Mouse (Mus musculus): ENCODE data around the gene Ipo11. TPM values are rescaled to one million over a fixed set of nuclear protein-coding genes. Genes with fewer than 3 reads are reported as not detected.

Gene Ipo11
- total and polyA plus RNA-seq, 3 experiments: 37.2 to 40.2 TPM; not detected in 1

DNA sequence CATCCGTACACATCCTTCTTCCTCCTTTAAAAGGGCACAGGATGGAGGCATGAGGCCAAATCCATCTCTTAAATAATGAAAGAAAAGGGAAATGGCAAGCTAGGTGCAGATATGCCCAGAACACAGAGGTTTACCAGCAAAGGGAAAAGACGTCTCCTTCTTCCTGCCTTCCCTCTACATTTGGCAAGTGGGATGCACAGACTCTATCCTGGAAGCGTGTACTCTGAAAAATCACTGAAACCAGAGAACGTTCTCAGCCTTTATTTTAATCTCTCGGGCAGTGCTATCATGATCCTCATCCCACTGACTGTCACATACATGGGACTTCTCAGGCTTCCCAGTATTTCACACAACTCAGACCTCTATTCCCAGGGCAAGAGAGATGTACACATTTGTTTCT lies 189.9 kb downstream of the Ipo11 start:
- no peak overlapping the region for H3K27ac ChIP-seq (ENCODE audit: control insufficient read depth, low read depth, low read length)
- H3K4me3 ChIP-seq (ENCODE audit: control insufficient read depth in 1 of 2, insufficient read depth in 1 of 2, low read depth in 2 of 2, low read length in 2 of 2): no peak overlapping the region
- H3K4me1 ChIP-seq (ENCODE audit: control insufficient read depth in 1 of 2, insufficient read depth in 2 of 2, low read length in 2 of 2): peaks cover 0 to 8% of the 10 kb centered on the region in 2 experiments; a peak in 2 of 4 replicates
- no peak for DNase-seq (ENCODE audit: low read depth, low spot score)
- peaks cover 0 to 7% of the 10 kb centered on the region in 2 experiments; a peak in 2 of 4 replicates for H3K36me3 ChIP-seq (ENCODE audit: control insufficient read depth in 1 of 2, insufficient read depth in 2 of 2, low read length in 2 of 2)
- no peaks in the 10 kb centered on the region for H3K27me3 ChIP-seq (ENCODE audit: control insufficient read depth in 1 of 2, insufficient read depth in 2 of 2, low read length in 2 of 2)
- no peak for TF ChIP-seq JUND (IDR thresholded peaks at IDR 0.05; ENCODE audit: low read depth, low read length)
- TF ChIP-seq ZKSCAN1 (IDR thresholded peaks at IDR 0.05; ENCODE audit: low read depth, low read length): no peak
- no peak for TF ChIP-seq MAFK (IDR thresholded peaks at IDR 0.05; ENCODE audit: borderline replicate concordance, low read depth, low read length)
- no peak for TF ChIP-seq UBTF (IDR thresholded peaks at IDR 0.05; ENCODE audit: borderline replicate concordance, insufficient read depth, low read depth, low read length)
- no peak for TF ChIP-seq ZNF384 (IDR thresholded peaks at IDR 0.05; ENCODE audit: low read depth, low read length)
- no peak for TF ChIP-seq ELF1 (IDR thresholded peaks at IDR 0.05; ENCODE audit: low read depth, low read length)
- no peak for TF ChIP-seq CHD1 (IDR thresholded peaks at IDR 0.05; ENCODE audit: low read depth, low read length)
- TF ChIP-seq SMC3 (IDR thresholded peaks at IDR 0.05; ENCODE audit: low read depth, low read length): no peak
- no peak for TF ChIP-seq RCOR1 (IDR thresholded peaks at IDR 0.05; ENCODE audit: low read depth, low read length)
- no peak for TF ChIP-seq NELFE (IDR thresholded peaks at IDR 0.05; ENCODE audit: low read depth, low read length)
- TF ChIP-seq USF1 (IDR thresholded peaks at IDR 0.05; ENCODE audit: low read depth, low read length): no peak
- no peaks in the 10 kb centered on the region for H3K79me2 ChIP-seq (ENCODE audit: control insufficient read depth, insufficient read depth, low read length, poor library complexity)
- H3K9ac ChIP-seq (ENCODE audit: control insufficient read depth, low read depth, low read length, poor library complexity, severe bottlenecking): no peak overlapping the region
- no peaks in the 10 kb centered on the region for H3K9me3 ChIP-seq (replicated peaks; ENCODE audit: insufficient read depth, low read length)

DNA sequence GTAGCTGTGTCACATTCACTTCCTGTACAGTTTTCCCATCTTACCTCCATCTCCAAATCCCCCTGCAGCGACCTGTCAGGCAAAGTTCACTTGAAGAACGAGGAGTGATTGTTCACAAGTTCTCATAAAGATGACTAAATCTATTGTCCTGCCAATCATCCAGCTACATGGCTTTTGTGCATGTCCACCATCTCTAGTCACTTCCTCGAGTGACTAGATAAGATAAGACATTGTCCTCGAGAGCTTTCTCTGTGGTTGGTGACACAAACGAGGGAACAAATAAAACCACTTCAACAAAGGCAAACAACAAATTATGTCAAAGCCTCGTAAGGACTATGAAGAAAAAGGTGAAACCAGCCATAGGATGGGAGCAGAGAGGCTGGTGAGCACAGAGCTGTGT lies 191.6 kb downstream of the Ipo11 start:
- H3K27me3 ChIP-seq (ENCODE audit: control insufficient read depth in 1 of 2, insufficient read depth in 2 of 2, low read length in 2 of 2): no peaks in the 10 kb centered on the region
- no peak overlapping the region for H3K4me3 ChIP-seq (ENCODE audit: control insufficient read depth in 1 of 2, insufficient read depth in 1 of 2, low read depth in 2 of 2, low read length in 2 of 2)
- H3K4me1 ChIP-seq (ENCODE audit: control insufficient read depth in 1 of 2, insufficient read depth in 2 of 2, low read length in 2 of 2): peaks cover 0 to 8% of the 10 kb centered on the region in 2 experiments; a peak in 2 of 4 replicates
- H3K79me2 ChIP-seq (ENCODE audit: control insufficient read depth, insufficient read depth, low read length, poor library complexity): no peaks in the 10 kb centered on the region
- H3K9me3 ChIP-seq (replicated peaks; ENCODE audit: insufficient read depth, low read length): no peaks in the 10 kb centered on the region
- peak; percentile 58 for DNase-seq (ENCODE audit: low read depth, low spot score)
- H3K36me3 ChIP-seq (ENCODE audit: control insufficient read depth in 1 of 2, insufficient read depth in 2 of 2, low read length in 2 of 2): peaks cover 0 to 7% of the 10 kb centered on the region in 2 experiments; a peak in 2 of 4 replicates
- H3K27ac ChIP-seq (ENCODE audit: control insufficient read depth, low read depth, low read length): no peak overlapping the region
- H3K9ac ChIP-seq (ENCODE audit: control insufficient read depth, low read depth, low read length, poor library complexity, severe bottlenecking): no peak overlapping the region
- TF ChIP-seq USF1 (IDR thresholded peaks at IDR 0.05; ENCODE audit: low read depth, low read length) (no peak), MYC (IDR thresholded peaks at IDR 0.05; ENCODE audit: low read depth, low read length) (no peak), TCF12 (IDR thresholded peaks at IDR 0.05; ENCODE audit: low read depth, low read length) (0 out of 2 replicates have a peak, but pooled peaks have one; percentile 14), MXI1 (IDR thresholded peaks at IDR 0.05; ENCODE audit: low read depth, low read length) (no peak), MAZ (IDR thresholded peaks at IDR 0.05; ENCODE audit: low read depth, low read length) (no peak), ZMIZ1 (IDR thresholded peaks at IDR 0.05; ENCODE audit: low read depth, low read length) (no peak), GATA1 (IDR thresholded peaks at IDR 0.05; ENCODE audit: low read depth, low read length) (peak; percentile 84), SIN3A (IDR thresholded peaks at IDR 0.05; ENCODE audit: low read length) (no peak), MEF2A (IDR thresholded peaks at IDR 0.05; ENCODE audit: extremely low read depth, insufficient replicate concordance, low read depth, low read length, poor library complexity, severe bottlenecking) (no peak), NELFE (IDR thresholded peaks at IDR 0.05; ENCODE audit: low read depth, low read length) (no peak), MAX (IDR thresholded peaks at IDR 0.05; ENCODE audit: low read length) (no peak), POLR2AphosphoS2 (IDR thresholded peaks at IDR 0.05; ENCODE audit: low read length) (no peak), POLR2A (IDR thresholded peaks at IDR 0.05; ENCODE audit: control insufficient read depth in 1 of 2, insufficient read depth in 1 of 2, low read depth in 1 of 2, low read length in 2 of 2, poor library complexity in 1 of 2) (no peak), SMC3 (IDR thresholded peaks at IDR 0.05; ENCODE audit: low read depth, low read length) (no peak), NRF1 (IDR thresholded peaks at IDR 0.05; ENCODE audit: insufficient read depth, low read depth, low read length, poor library complexity, severe bottlenecking) (no peak), ZKSCAN1 (IDR thresholded peaks at IDR 0.05; ENCODE audit: low read depth, low read length) (no peak), BHLHE40 (IDR thresholded peaks at IDR 0.05; ENCODE audit: borderline replicate concordance, low read depth, low read length) (no peak), POLR2AphosphoS5 (IDR thresholded peaks at IDR 0.05; ENCODE audit: borderline replicate concordance, low read depth, low read length) (no peak), TBP (IDR thresholded peaks at IDR 0.05; ENCODE audit: low read depth, low read length) (no peak), MYB (IDR thresholded peaks at IDR 0.05; ENCODE audit: low read depth, low read length) (no peak), EP300 (IDR thresholded peaks at IDR 0.05; ENCODE audit: low read depth in 1 of 2, low read length in 2 of 2) (peak; percentile 50 to 62; a peak in 3 of 4 replicates), JUND (IDR thresholded peaks at IDR 0.05; ENCODE audit: low read depth, low read length) (no peak), ZNF384 (IDR thresholded peaks at IDR 0.05; ENCODE audit: low read depth, low read length) (no peak), GABPA (IDR thresholded peaks at IDR 0.05; ENCODE audit: low read depth, low read length) (no peak), MAFK (IDR thresholded peaks at IDR 0.05; ENCODE audit: borderline replicate concordance, low read depth, low read length) (no peak), CHD2 (IDR thresholded peaks at IDR 0.05; ENCODE audit: low read length) (no peak), ETS1 (IDR thresholded peaks at IDR 0.05; ENCODE audit: low read depth, low read length) (peak; percentile 25; the same call in 1 of the 2 replicates)

Measured in MEL (cell line).